Mouse (Mus musculus): ENCODE data around the gene Jarid2. TPM values are rescaled to one million over a fixed set of nuclear protein-coding genes. Genes with fewer than 3 reads are reported as not detected.

Gene Jarid2
- polyA plus RNA-seq, 1 experiment from 2014 or later, result 12.2 TPM

GRCm38 (mm10) chr13:44763068-44763467 lies 33.8 kb downstream of the Jarid2 start:
- no peak for ATAC-seq (ENCODE audit: low read depth)
- Histone ChIP-seq H3K9ac (ENCODE audit: low read depth, low read length) (no peak overlapping the region), H3K9me3 (replicated peaks; ENCODE audit: control insufficient read depth, low read length) (no peaks in the 10 kb centered on the region), H3K4me1 (ENCODE audit: control insufficient read depth, low read depth, low read length) (peaks cover 4% of the 10 kb centered on the region), H3K4me3 (ENCODE audit: low read depth, low read length) (no peak overlapping the region), H3K27ac (ENCODE audit: low read length) (no peak overlapping the region), H3K27me3 (ENCODE audit: control insufficient read depth, insufficient read depth, low read depth, low read length) (no peaks in the 10 kb centered on the region), H3K36me3 (ENCODE audit: control insufficient read depth, insufficient read depth) (no peaks in the 10 kb centered on the region), H3K4me2 (ENCODE audit: low read depth, low read length) (no peak overlapping the region)
- WGBS (ENCODE audit: insufficient replicate concordance), result 32% methylated on average over 3 of the region's 3 CpGs

- no peak for ATAC-seq (ENCODE audit: low read depth)
- Histone ChIP-seq H3K9ac (ENCODE audit: low read depth, low read length) (no peak overlapping the region), H3K4me3 (ENCODE audit: low read depth, low read length) (no peak overlapping the region), H3K36me3 (ENCODE audit: control insufficient read depth, insufficient read depth) (no peaks in the 10 kb centered on the region), H3K4me2 (ENCODE audit: low read depth, low read length) (no peak overlapping the region), H3K27me3 (ENCODE audit: control insufficient read depth, insufficient read depth, low read depth, low read length) (no peaks in the 10 kb centered on the region), H3K4me1 (ENCODE audit: control insufficient read depth, low read depth, low read length) (peaks cover 4% of the 10 kb centered on the region; the same call in 1 of the 2 replicates), H3K9me3 (replicated peaks; ENCODE audit: control insufficient read depth, low read length) (no peaks in the 10 kb centered on the region), H3K27ac (ENCODE audit: low read length) (no peak overlapping the region)
- WGBS (ENCODE audit: insufficient replicate concordance), result 48% methylated on average over 6 of the region's 6 CpGs
These were observed 38.5 kb downstream of the Jarid2 start for GRCm38 (mm10) chr13:44767751-44768150.

- Histone ChIP-seq H3K4me1 (ENCODE audit: control insufficient read depth, low read depth, low read length) (peaks cover 4% of the 10 kb centered on the region; the same call in 1 of the 2 replicates), H3K9ac (ENCODE audit: low read depth, low read length) (no peak overlapping the region), H3K36me3 (ENCODE audit: control insufficient read depth, insufficient read depth) (no peaks in the 10 kb centered on the region), H3K9me3 (replicated peaks; ENCODE audit: control insufficient read depth, low read length) (no peaks in the 10 kb centered on the region), H3K27ac (ENCODE audit: low read length) (no peak overlapping the region), H3K27me3 (ENCODE audit: control insufficient read depth, insufficient read depth, low read depth, low read length) (no peaks in the 10 kb centered on the region), H3K4me3 (ENCODE audit: low read depth, low read length) (no peak overlapping the region), H3K4me2 (ENCODE audit: low read depth, low read length) (no peak overlapping the region)
- no peak for ATAC-seq (ENCODE audit: low read depth)
- 71% methylated on average over 5 of the region's 5 CpGs for WGBS (ENCODE audit: insufficient replicate concordance)
These were observed 41.7 kb downstream of the Jarid2 start for GRCm38 (mm10) chr13:44770808-44771605.

GRCm38 (mm10) chr13:44772816-44773215 lies 43.5 kb downstream of the Jarid2 start:
- ATAC-seq (ENCODE audit: low read depth), result no peak
- no peaks in the 10 kb centered on the region for H3K9me3 ChIP-seq (replicated peaks; ENCODE audit: control insufficient read depth, low read length)
- H3K4me3 ChIP-seq (ENCODE audit: low read depth, low read length), result no peak overlapping the region
- 83% methylated on average over 3 of the region's 3 CpGs for WGBS (ENCODE audit: insufficient replicate concordance)
- H3K27ac ChIP-seq (ENCODE audit: low read length), result no peak overlapping the region
- H3K9ac ChIP-seq (ENCODE audit: low read depth, low read length), result no peak overlapping the region
- H3K4me1 ChIP-seq (ENCODE audit: control insufficient read depth, low read depth, low read length), result peaks cover 4% of the 10 kb centered on the region; the same call in 1 of the 2 replicates
- no peaks in the 10 kb centered on the region for H3K27me3 ChIP-seq (ENCODE audit: control insufficient read depth, insufficient read depth, low read depth, low read length)
- no peaks in the 10 kb centered on the region for H3K36me3 ChIP-seq (ENCODE audit: control insufficient read depth, insufficient read depth)
- H3K4me2 ChIP-seq (ENCODE audit: low read depth, low read length), result no peak overlapping the region

GRCm38 (mm10) chr13:44774351-44774750 lies 45.1 kb downstream of the Jarid2 start:
- no peak overlapping the region for H3K9ac ChIP-seq (ENCODE audit: low read depth, low read length)
- no peak overlapping the region for H3K4me3 ChIP-seq (ENCODE audit: low read depth, low read length)
- 50% methylated on average over 4 of the region's 4 CpGs for WGBS (ENCODE audit: insufficient replicate concordance)
- no peaks in the 10 kb centered on the region for H3K36me3 ChIP-seq (ENCODE audit: control insufficient read depth, insufficient read depth)
- no peak overlapping the region for H3K4me2 ChIP-seq (ENCODE audit: low read depth, low read length)
- no peak for ATAC-seq (ENCODE audit: low read depth)
- H3K4me1 ChIP-seq (ENCODE audit: control insufficient read depth, low read depth, low read length), result no peaks in the 10 kb centered on the region
- no peak overlapping the region for H3K27ac ChIP-seq (ENCODE audit: low read length)
- H3K27me3 ChIP-seq (ENCODE audit: control insufficient read depth, insufficient read depth, low read depth, low read length), result no peaks in the 10 kb centered on the region
- H3K9me3 ChIP-seq (replicated peaks; ENCODE audit: control insufficient read depth, low read length), result no peaks in the 10 kb centered on the region

- no peaks in the 10 kb centered on the region for H3K4me1 ChIP-seq (ENCODE audit: control insufficient read depth, low read depth, low read length)
These were observed 46.1 kb downstream of the Jarid2 start for GRCm38 (mm10) chr13:44775396-44775795.

GRCm38 (mm10) chr13:44780506-44780905 lies 51.2 kb downstream of the Jarid2 start:
- H3K4me1 ChIP-seq (ENCODE audit: control insufficient read depth, low read depth, low read length), result no peaks in the 10 kb centered on the region
- H3K4me3 ChIP-seq (ENCODE audit: low read depth, low read length), result no peak overlapping the region
- H3K4me2 ChIP-seq (ENCODE audit: low read depth, low read length), result no peak overlapping the region
- no peaks in the 10 kb centered on the region for H3K36me3 ChIP-seq (ENCODE audit: control insufficient read depth, insufficient read depth)
- ATAC-seq (ENCODE audit: low read depth), result no peak
- H3K9ac ChIP-seq (ENCODE audit: low read depth, low read length), result no peak overlapping the region
- 19% methylated on average over 1 of the region's 1 CpGs for WGBS (ENCODE audit: insufficient replicate concordance)
- no peaks in the 10 kb centered on the region for H3K27me3 ChIP-seq (ENCODE audit: control insufficient read depth, insufficient read depth, low read depth, low read length)
- H3K27ac ChIP-seq (ENCODE audit: low read length), result no peak overlapping the region
- no peaks in the 10 kb centered on the region for H3K9me3 ChIP-seq (replicated peaks; ENCODE audit: control insufficient read depth, low read length)

More at GRCm38 (mm10) chr13:44775396-44775795, 46.1 kb downstream of the Jarid2 start:
- Histone ChIP-seq H3K27me3 (ENCODE audit: control insufficient read depth, insufficient read depth, low read depth, low read length) (no peaks in the 10 kb centered on the region), H3K27ac (ENCODE audit: low read length) (no peak overlapping the region), H3K9ac (ENCODE audit: low read depth, low read length) (no peak overlapping the region), H3K4me3 (ENCODE audit: low read depth, low read length) (no peak overlapping the region), H3K9me3 (replicated peaks; ENCODE audit: control insufficient read depth, low read length) (no peaks in the 10 kb centered on the region), H3K36me3 (ENCODE audit: control insufficient read depth, insufficient read depth) (no peaks in the 10 kb centered on the region), H3K4me2 (ENCODE audit: low read depth, low read length) (no peak overlapping the region)
- ATAC-seq (ENCODE audit: low read depth), result no peak
- WGBS (ENCODE audit: insufficient replicate concordance), result 68% methylated on average over 3 of the region's 3 CpGs

GRCm38 (mm10) chr13:44781126-44781525 lies 51.9 kb downstream of the Jarid2 start:
- Histone ChIP-seq H3K27me3 (ENCODE audit: control insufficient read depth, insufficient read depth, low read depth, low read length) (no peaks in the 10 kb centered on the region), H3K4me2 (ENCODE audit: low read depth, low read length) (no peak overlapping the region), H3K36me3 (ENCODE audit: control insufficient read depth, insufficient read depth) (no peaks in the 10 kb centered on the region), H3K27ac (ENCODE audit: low read length) (no peak overlapping the region), H3K9ac (ENCODE audit: low read depth, low read length) (no peak overlapping the region), H3K4me1 (ENCODE audit: control insufficient read depth, low read depth, low read length) (no peaks in the 10 kb centered on the region), H3K4me3 (ENCODE audit: low read depth, low read length) (no peak overlapping the region), H3K9me3 (replicated peaks; ENCODE audit: control insufficient read depth, low read length) (no peaks in the 10 kb centered on the region)
- ATAC-seq (ENCODE audit: low read depth), result no peak
- WGBS (ENCODE audit: insufficient replicate concordance), result 79% methylated on average over 2 of the region's 2 CpGs

GRCm38 (mm10) chr13:44784551-44784950 lies 55.3 kb downstream of the Jarid2 start:
- Histone ChIP-seq H3K27ac (ENCODE audit: low read length) (no peak overlapping the region), H3K4me3 (ENCODE audit: low read depth, low read length) (no peak overlapping the region), H3K9me3 (replicated peaks; ENCODE audit: control insufficient read depth, low read length) (no peaks in the 10 kb centered on the region), H3K36me3 (ENCODE audit: control insufficient read depth, insufficient read depth) (no peaks in the 10 kb centered on the region), H3K4me1 (ENCODE audit: control insufficient read depth, low read depth, low read length) (no peaks in the 10 kb centered on the region), H3K4me2 (ENCODE audit: low read depth, low read length) (no peak overlapping the region), H3K27me3 (ENCODE audit: control insufficient read depth, insufficient read depth, low read depth, low read length) (no peaks in the 10 kb centered on the region), H3K9ac (ENCODE audit: low read depth, low read length) (no peak overlapping the region)
- ATAC-seq (ENCODE audit: low read depth), result no peak
- WGBS (ENCODE audit: insufficient replicate concordance), result 75% methylated on average over 1 of the region's 1 CpGs

All from liver, embryonic 16.5 days (tissue).